ENCODE assay signal across 10 mouse cellular contexts in genomic region chr7:143340601-143341281, GRCm38 (mm10).
DNase-seq lines count a peak whose midpoint lies in the region; ATAC-seq lines count a peak whose summit lies in the region.
"Had no signal": no experiment of that assay in that cellular context is flagged by ENCODE, and none has a peak within 500 bp of the region (broad histone marks: within the 10 kb centered on the region; RNA-seq: fewer than 3 reads in every experiment).

No protein-coding gene starts in this region.

- 0 out of 2 replicates have a peak overlapping the region, but pooled peaks have one; percentile 14 for H3K27ac ChIP-seq in limb, embryonic 10.5 days
- H3K27ac ChIP-seq: left cerebral cortex, adult 2 months had no signal

- 58% methylated on average over 15 of the region's 15 CpGs for whole genome bisulfite sequencing in limb, embryonic 10.5 days

- no peak overlapping the region for H3K4me3 ChIP-seq in limb, embryonic 10.5 days
- H3K4me3 ChIP-seq: left cerebral cortex, adult 2 months had no signal

- no peaks in the 10 kb centered on the region for H3K9me3 ChIP-seq in limb, embryonic 10.5 days (replicated peaks)

- peak; percentile 11 for DNase-seq in adrenal gland, adult 2 months
- DNase-seq in adrenal gland, adult 18-20 months (ENCODE audit: low spot score in 2 of 2) = no peak
- peak; percentile 43 to 47 for DNase-seq in right cerebral cortex, postnatal 10 days (ENCODE audit: low spot score in 2 of 2)
- DNase-seq in right cerebral cortex, postnatal 14 days = no peak
- no peak for DNase-seq in limb, embryonic 10.5 days (ENCODE audit: low spot score)
- no peak for DNase-seq in urinary bladder, postnatal 14 days (ENCODE audit: low spot score)
- DNase-seq in frontal cortex, postnatal 14 days (ENCODE audit: low spot score in 2 of 2) = no peak
- DNase-seq: lung, postnatal 36 days had no signal

- H3K27me3 ChIP-seq in limb, embryonic 10.5 days (ENCODE audit: low read depth, poor library complexity, severe bottlenecking) = 0 out of 2 replicates have a peak, but pooled peaks cover 4% of the 10 kb centered on the region

- no peaks in the 10 kb centered on the region for H3K36me3 ChIP-seq in limb, embryonic 10.5 days

- H3K4me1 ChIP-seq in limb, embryonic 10.5 days = peaks cover 27% of the 10 kb centered on the region

- no peak for ATAC-seq in megakaryocyte progenitor cell, adult 5-6 weeks (replicated peaks; ENCODE audit: poor library complexity)

Comparison
In these comparisons a context has a peak if more than half of its experiments do, and no peak if none do; other contexts are left out.
1. DNase-seq: peak in adrenal gland, adult 2 months (single experiment) and right cerebral cortex, postnatal 10 days (2 of 2); none in adrenal gland, adult 18-20 months (0 of 2), right cerebral cortex, postnatal 14 days (single experiment), limb, embryonic 10.5 days (single experiment), urinary bladder, postnatal 14 days (single experiment) and frontal cortex, postnatal 14 days (0 of 2).